Mouse (Mus musculus): Measurements from ENCODE around the gene Hoxc10. TPM values are rescaled to one million over a fixed set of nuclear protein-coding genes. Genes with fewer than 3 reads are reported as not detected.

Hoxc10 gene
- polyA plus RNA-seq, 1 experiment, result 0.28 TPM

GRCm38 (mm10) chr15:102927032-102927645 is 39.5 kb upstream of the Hoxc10 start:
- TF ChIP-seq POLR2A (IDR thresholded peaks at IDR 0.05; ENCODE audit: borderline replicate concordance, low read depth, low read length) (no peak), CTCF (IDR thresholded peaks at IDR 0.05; ENCODE audit: low read depth, low read length) (no peak)
- Histone ChIP-seq H3K4me1 (ENCODE audit: control insufficient read depth, insufficient read depth, low read length) (no peaks in the 10 kb centered on the region), H3K4me3 (ENCODE audit: insufficient read depth, low read length) (no peak overlapping the region), H3K27ac (ENCODE audit: insufficient read depth, low read depth, low read length) (no peak overlapping the region)

GRCm38 (mm10) chr15:102931706-102932358 is 34.8 kb upstream of the Hoxc10 start:
- H3K27ac ChIP-seq (ENCODE audit: insufficient read depth, low read depth, low read length), result no peak overlapping the region
- TF ChIP-seq CTCF (IDR thresholded peaks at IDR 0.05; ENCODE audit: low read depth, low read length) (no peak), POLR2A (IDR thresholded peaks at IDR 0.05; ENCODE audit: borderline replicate concordance, low read depth, low read length) (no peak)
- H3K4me3 ChIP-seq (ENCODE audit: insufficient read depth, low read length), result no peak overlapping the region
- no peaks in the 10 kb centered on the region for H3K4me1 ChIP-seq (ENCODE audit: control insufficient read depth, insufficient read depth, low read length)

- TF ChIP-seq CTCF (IDR thresholded peaks at IDR 0.05; ENCODE audit: low read depth, low read length) (no peak), POLR2A (IDR thresholded peaks at IDR 0.05; ENCODE audit: borderline replicate concordance, low read depth, low read length) (no peak)
- Histone ChIP-seq H3K4me3 (ENCODE audit: insufficient read depth, low read length) (no peak overlapping the region), H3K4me1 (ENCODE audit: control insufficient read depth, insufficient read depth, low read length) (no peaks in the 10 kb centered on the region), H3K27ac (ENCODE audit: insufficient read depth, low read depth, low read length) (no peak overlapping the region)
Measured at GRCm38 (mm10) chr15:102934438-102934837, 32.2 kb upstream of the Hoxc10 start.

- no peak for TF ChIP-seq POLR2A (IDR thresholded peaks at IDR 0.05; ENCODE audit: borderline replicate concordance, low read depth, low read length)
- no peak for TF ChIP-seq CTCF (IDR thresholded peaks at IDR 0.05; ENCODE audit: low read depth, low read length)
- H3K27ac ChIP-seq (ENCODE audit: insufficient read depth, low read depth, low read length), result no peak overlapping the region
- H3K4me3 ChIP-seq (ENCODE audit: insufficient read depth, low read length), result no peak overlapping the region
- no peaks in the 10 kb centered on the region for H3K4me1 ChIP-seq (ENCODE audit: control insufficient read depth, insufficient read depth, low read length)
Measured at GRCm38 (mm10) chr15:102934897-102935296, 31.7 kb upstream of the Hoxc10 start.

GRCm38 (mm10) chr15:102936279-102936972 is 30.2 kb upstream of the Hoxc10 start, which contains the start of gene Hoxc12:
Gene Hoxc12, plus strand, starts transcription at chr15:102936757.
- TF ChIP-seq CTCF (IDR thresholded peaks at IDR 0.05; ENCODE audit: low read depth, low read length), result no peak
- TF ChIP-seq POLR2A (IDR thresholded peaks at IDR 0.05; ENCODE audit: borderline replicate concordance, low read depth, low read length), result no peak
- Histone ChIP-seq H3K4me3 (ENCODE audit: insufficient read depth, low read length) (no peak within 1 kb of the TSS), H3K4me1 (ENCODE audit: control insufficient read depth, insufficient read depth, low read length) (no peaks in the 10 kb centered on the region), H3K27ac (ENCODE audit: insufficient read depth, low read depth, low read length) (no peak within 1 kb of the TSS)

- Histone ChIP-seq H3K27ac (ENCODE audit: insufficient read depth, low read depth, low read length) (no peak overlapping the region), H3K4me3 (ENCODE audit: insufficient read depth, low read length) (no peak overlapping the region), H3K4me1 (ENCODE audit: control insufficient read depth, insufficient read depth, low read length) (no peaks in the 10 kb centered on the region)
- TF ChIP-seq POLR2A (IDR thresholded peaks at IDR 0.05; ENCODE audit: borderline replicate concordance, low read depth, low read length) (no peak), CTCF (IDR thresholded peaks at IDR 0.05; ENCODE audit: low read depth, low read length) (no peak)
Measured at GRCm38 (mm10) chr15:102937036-102937666, 29.4 kb upstream of the Hoxc10 start.

GRCm38 (mm10) chr15:102939256-102940155 is 27.1 kb upstream of the Hoxc10 start:
- H3K4me3 ChIP-seq (ENCODE audit: insufficient read depth, low read length), result no peak overlapping the region
- no peak overlapping the region for H3K27ac ChIP-seq (ENCODE audit: insufficient read depth, low read depth, low read length)
- H3K4me1 ChIP-seq (ENCODE audit: control insufficient read depth, insufficient read depth, low read length), result no peaks in the 10 kb centered on the region
- no peak for TF ChIP-seq POLR2A (IDR thresholded peaks at IDR 0.05; ENCODE audit: borderline replicate concordance, low read depth, low read length)
- no peak for TF ChIP-seq CTCF (IDR thresholded peaks at IDR 0.05; ENCODE audit: low read depth, low read length)

DNA sequence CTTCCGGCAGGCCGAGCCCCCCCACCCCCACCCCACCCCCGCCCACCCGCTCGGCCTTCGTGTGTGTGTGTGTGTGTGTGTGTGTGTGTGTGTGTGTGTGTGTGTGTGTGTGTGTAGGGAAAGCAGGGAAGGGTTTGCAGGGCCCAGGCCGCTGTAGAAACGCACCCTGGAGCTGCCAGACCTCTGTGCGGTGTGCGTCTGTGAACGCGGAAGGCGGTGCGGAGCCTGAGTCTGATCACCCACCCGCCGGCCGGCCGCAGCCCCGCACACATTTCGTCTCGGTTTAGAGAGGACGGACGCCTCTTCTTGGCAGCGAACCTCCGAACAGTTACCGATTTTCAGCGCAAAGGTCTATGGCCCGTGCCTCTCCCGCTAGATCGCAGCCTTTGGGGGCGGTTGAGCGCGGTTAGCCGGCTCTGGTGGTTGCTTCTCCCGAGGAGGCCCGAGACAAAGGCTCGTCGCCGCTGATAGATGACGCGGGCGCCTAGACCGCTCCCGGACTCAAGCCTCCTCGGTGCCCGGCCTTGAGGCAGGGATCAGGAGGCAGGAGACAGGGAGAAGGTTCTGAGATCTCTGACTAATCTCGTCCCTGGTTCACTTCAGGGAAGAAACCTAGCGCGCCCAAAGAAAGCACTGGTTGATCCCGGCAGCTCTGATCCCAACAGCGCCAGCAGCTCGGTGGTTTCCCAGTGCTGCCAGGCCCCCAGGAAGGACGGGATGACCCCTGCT is 23.7 kb upstream of the Hoxc10 start:
- H3K4me1 ChIP-seq (ENCODE audit: control insufficient read depth, insufficient read depth, low read length), result no peaks in the 10 kb centered on the region
- no peak overlapping the region for H3K4me3 ChIP-seq (ENCODE audit: insufficient read depth, low read length)
- TF ChIP-seq CTCF (IDR thresholded peaks at IDR 0.05; ENCODE audit: low read depth, low read length) (no peak), POLR2A (IDR thresholded peaks at IDR 0.05; ENCODE audit: borderline replicate concordance, low read depth, low read length) (no peak)

More for the DNA sequence above, 23.7 kb upstream of the Hoxc10 start:
- no peak overlapping the region for H3K27ac ChIP-seq (ENCODE audit: insufficient read depth, low read depth, low read length)

All from bone marrow macrophage, adult 2 months (primary cell).